Mouse (Mus musculus) left cerebral cortex, postnatal 25 days (tissue): Measurements from ENCODE around the gene Dysf. TPM values are rescaled to one million over a fixed set of nuclear protein-coding genes. Genes with fewer than 3 reads are reported as not detected.
A peak's percentile ranks its signal among the peaks of the same experiment; 100 is the strongest.

Experiments
- DNase-seq, 2 experiments: peaks; one replicate each; pipeline ENCODE4 v3.0.0; 2022; ENCODE audit warnings: low spot score in 2 of 2, mixed read lengths in 1 of 2
- intact Hi-C: fragments of 180-260 bp; cut with DNase I; formaldehyde crosslinking; loops from one replicate; pipeline ENCODE4 v1.15.1; 2025
- total RNA-seq, 2 experiments: library from RNA; stranded (reverse); gene quantifications; 2 replicates each; pipeline ENCODE4 v1.2.3; 2021

Dysf gene
- total RNA-seq, 2 experiments from 2014 or later = 3.4 TPM

GRCm38 (mm10) chr6:84144393-84144792 lies 136.0 kb downstream of the Dysf start:
- intact Hi-C loops = no loop called here
- DNase-seq = no peak

DNA sequence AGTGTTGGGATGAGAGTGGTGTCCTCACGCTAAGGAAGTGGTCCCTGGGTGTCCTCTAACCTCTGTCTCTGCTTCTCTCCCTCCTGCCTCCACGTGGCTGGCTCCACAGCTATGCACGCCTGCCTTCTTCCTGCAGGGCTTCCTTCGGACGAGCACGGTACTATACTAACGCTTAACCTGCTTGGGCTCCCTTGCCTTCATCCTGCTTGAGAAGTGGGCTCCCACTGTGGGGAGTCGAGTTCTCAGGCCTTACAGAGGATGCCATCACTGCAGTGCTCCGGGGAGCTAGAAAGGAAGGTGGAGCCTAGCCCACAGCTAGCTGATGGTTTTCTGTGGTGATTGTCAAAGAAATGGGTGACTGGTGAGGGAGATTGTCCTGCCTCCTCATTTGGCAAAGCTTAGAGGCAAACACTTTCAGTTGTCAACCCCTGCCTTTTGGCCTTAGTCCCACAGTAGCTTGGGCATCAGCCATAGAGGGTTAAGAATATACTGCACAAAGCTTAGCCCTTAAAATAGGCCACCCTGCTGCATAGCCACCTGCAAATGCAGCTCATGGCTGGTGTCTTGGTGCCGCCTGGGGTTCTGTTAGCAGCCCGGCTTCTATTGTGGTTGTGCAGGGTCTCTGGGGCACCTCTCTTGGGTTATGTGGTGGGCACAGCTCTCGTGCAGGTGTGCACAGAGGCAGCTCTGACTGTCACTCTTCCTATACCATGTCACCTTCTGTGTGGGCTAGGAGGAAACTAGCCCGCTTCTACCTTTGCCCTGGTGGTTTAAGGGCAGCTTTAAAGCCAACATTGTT lies 139.0 kb downstream of the Dysf start:
- intact Hi-C loops = no loop called here
- no peak for DNase-seq

- intact Hi-C loops = no loop called here
- DNase-seq = no peak
Measured at GRCm38 (mm10) chr6:84148470-84148869, 140.1 kb downstream of the Dysf start.

DNA sequence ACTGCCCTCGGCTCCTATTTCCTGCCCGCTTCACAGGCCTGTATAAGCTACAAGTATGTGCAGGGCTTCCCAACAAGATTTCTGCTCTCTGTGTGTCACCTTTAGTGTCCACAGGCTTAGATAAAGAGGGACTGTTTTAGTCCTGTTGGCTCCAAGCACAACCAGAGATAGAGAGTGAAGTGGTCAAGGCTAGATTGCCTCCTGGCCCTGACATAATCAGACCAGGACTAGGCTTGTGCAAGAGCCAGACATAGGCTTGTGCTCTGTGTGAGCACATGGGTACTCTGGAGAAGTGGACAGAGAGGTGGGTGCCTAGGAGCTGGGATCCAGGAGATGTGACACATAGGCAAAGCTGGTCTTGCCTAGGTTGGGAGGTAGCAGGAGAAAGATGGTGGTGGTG lies 146.1 kb downstream of the Dysf start:
- intact Hi-C loops = no loop called here
- no peak for DNase-seq

GRCm38 (mm10) chr6:84155765-84156164 lies 147.4 kb downstream of the Dysf start:
- intact Hi-C loops = no loop called here
- peak in 1 of 2 experiments; percentile 9 for DNase-seq

- intact Hi-C loops = no loop called here
- no peak for DNase-seq
Measured at GRCm38 (mm10) chr6:84156481-84157025, 148.2 kb downstream of the Dysf start.

DNA sequence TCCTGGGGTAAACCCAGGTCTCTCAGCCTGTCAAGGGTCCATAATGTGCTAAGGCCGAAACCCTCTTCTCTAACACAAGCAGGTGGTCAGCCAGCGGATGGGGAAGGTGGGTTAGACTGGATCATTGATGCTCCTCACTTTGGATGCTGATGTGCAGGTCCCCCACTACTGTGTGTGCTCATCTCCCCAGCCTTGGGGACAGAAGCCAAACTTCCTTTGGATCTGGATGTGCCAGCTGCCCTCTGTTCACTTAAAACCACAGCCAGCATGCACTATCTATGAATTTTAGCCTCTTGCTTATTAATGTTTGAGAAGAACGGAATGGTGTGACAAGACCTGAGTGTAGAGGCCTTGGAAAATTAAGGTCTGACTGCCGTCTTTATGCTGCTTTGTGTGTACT lies 150.7 kb downstream of the Dysf start:
- intact Hi-C loops = no loop called here
- DNase-seq = no peak

DNA sequence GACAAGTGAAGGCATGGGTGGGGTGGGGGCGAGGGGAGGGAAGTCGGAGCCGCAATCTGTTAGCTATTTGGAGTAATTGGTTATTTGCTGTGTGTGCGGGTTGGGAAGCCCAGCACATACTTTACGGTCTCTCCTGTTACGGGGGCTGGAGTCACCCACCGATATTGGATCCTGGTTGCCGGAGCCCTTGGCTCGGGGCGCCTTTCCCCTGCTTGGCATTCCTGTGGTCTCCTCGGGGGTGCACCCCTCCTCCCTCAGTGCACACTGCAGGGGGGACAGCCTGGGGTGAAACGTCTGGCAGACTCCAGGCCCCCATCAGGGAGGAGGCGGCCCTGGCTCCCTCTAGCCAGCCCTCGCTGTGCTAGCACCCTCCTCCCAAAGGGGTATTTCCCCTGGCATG lies 159.2 kb downstream of the Dysf start:
- intact Hi-C loops = no loop called here
- no peak for DNase-seq

DNA sequence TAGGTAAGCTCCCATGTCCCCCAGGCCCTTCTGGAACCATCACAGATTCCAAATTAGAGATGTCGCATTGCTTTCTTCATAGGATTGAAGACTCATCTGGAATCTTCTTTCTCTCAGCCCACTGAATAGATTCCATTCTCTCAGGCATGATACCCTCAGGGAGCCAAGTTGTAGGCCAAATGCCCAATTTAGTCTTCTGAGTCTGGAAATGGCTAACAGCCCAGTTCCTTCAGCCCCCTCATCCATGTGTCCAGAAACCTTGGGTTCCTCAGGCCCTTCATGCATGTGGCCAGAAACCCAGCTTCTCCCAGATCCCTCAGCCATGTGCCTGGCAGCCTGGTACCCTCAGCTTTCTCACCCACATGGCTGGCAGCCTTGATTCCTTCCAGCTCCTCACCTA lies 160.2 kb downstream of the Dysf start:
- intact Hi-C loops = no loop called here
- no peak for DNase-seq

GRCm38 (mm10) chr6:84173626-84174025 lies 165.2 kb downstream of the Dysf start:
- intact Hi-C loops = no loop called here
- DNase-seq = no peak

- DNase-seq = no peak
- intact Hi-C loops = no loop called here
Measured at GRCm38 (mm10) chr6:84178776-84179405, 170.5 kb downstream of the Dysf start.

DNA sequence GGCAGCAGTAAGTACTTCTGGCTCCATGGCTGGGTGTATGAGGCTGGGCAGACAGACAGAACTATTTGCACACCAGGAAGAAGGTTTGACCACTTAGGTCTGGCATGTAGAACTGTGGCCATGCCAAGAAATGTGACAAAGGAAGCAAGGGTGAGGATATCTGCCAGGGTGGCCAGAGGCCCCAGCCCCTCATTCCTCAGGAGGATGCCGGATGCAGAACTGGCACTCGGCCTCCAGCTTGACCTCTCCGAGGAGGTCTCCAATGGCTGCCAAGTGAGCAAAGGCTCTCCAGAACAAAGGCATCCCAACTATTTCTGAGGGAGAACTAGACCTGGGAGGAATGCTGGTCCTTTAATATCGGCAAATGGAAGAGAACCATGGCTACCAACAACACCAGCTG lies 173.1 kb downstream of the Dysf start:
- intact Hi-C loops = no loop called here

GRCm38 (mm10) chr6:84191656-84192250 lies 183.4 kb downstream of the Dysf start:
- intact Hi-C loops = no loop called here
- DNase-seq = peak in 1 of 2 experiments; percentile 35

More for the DNA sequence above, 173.1 kb downstream of the Dysf start:
- DNase-seq = no peak

DNA sequence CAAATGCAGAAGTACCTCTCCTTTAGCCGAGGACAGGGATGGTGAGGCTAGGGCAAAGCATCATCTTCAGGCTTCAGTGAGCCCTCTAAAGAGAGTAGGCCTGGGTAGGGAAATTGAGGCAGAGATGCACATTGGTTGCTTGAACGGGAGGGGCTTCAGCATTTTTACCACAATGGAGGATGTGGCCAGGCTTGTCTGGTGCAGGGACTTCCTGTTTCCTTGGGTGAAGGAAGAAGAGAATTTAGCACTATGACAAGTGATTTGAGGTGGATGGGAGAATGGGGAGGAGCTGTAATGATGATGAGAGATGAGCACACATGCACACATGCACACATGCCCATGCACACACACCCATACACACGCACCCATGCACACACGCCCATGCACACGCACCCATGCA lies 188.1 kb downstream of the Dysf start:
- no peak for DNase-seq
- intact Hi-C loops = no loop called here

DNA sequence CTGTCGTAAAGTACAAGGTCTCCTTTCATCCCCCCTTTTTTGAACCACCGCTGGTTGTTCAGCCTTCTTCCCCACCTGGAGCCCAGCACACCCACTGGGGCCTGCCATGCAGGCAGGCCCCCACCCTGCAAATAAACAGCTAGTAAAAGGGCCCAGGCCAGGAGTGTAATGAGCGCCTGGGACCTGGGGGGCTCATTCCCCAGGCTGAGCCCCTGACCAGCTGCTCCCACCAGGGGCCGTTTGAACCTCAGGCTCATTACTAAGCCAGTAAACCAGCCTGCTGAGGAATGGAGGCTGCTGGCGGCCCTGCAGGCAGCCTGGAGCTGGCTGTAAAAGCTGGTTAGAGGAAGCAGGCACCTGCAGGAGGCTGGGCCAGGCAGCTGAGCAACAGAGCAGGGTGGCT lies 189.4 kb downstream of the Dysf start:
- no peak for DNase-seq
- intact Hi-C loops = no loop called here

DNA sequence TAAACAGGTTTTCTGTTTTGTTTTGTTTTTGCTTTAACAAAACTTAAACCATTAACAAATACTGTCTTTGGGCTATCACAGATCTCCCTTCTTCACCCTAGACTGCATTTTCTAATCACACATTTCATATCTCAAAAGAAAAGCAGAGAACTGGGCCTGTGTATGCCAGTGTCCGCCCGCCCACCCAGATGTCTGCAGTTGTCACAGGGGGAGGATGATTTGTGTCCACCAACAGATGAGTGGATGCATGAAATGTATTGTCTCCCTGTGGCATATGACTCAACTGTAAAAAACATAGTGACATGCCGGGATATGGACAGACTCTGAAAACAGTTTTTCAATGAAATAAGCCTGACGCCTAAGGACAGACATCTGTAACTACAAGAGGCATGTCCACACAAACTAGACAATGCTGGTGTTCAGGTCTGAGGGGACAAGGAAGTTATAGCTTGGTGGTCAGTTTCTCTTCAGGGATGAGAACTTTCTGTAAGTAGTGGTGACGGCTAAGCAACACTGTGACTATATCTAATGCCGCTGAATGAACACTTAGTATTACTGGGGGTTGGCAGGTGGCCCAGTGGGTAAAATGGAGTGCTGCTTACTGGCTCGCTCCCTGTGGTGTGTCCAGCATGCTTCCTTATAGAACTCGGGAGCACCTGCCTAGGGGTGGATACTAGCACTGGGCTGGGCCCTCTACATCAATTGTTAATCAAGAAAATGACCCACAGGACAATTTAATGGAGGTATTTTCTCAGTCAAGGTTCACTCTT lies 193.5 kb downstream of the Dysf start:
- peak in 1 of 2 experiments; percentile 25 for DNase-seq
- intact Hi-C loops = no loop called here

GRCm38 (mm10) chr6:84205611-84206010 lies 197.2 kb downstream of the Dysf start:
- DNase-seq = no peak
- intact Hi-C loops = no loop called here

DNA sequence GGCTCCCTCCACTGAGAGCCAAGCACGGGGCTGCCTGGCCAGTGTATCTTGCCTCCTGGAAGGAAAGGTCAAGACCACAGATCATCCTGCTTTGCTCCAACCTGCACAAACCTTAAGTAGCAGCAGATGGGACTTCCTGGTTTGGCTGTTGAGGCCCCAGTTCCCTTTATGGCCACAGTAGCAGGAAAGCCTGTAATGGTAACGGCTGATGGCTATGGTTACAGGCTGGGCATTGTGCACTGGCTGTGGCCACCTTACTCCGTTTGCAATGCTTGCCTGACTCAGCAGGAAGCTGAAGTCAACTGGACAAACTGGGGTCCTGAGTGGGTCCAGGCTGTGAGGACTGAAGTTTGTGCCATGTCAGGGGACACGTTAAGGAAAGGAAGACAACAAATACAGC lies 200.2 kb downstream of the Dysf start:
- intact Hi-C loops = no loop called here
- DNase-seq = no peak

DNA sequence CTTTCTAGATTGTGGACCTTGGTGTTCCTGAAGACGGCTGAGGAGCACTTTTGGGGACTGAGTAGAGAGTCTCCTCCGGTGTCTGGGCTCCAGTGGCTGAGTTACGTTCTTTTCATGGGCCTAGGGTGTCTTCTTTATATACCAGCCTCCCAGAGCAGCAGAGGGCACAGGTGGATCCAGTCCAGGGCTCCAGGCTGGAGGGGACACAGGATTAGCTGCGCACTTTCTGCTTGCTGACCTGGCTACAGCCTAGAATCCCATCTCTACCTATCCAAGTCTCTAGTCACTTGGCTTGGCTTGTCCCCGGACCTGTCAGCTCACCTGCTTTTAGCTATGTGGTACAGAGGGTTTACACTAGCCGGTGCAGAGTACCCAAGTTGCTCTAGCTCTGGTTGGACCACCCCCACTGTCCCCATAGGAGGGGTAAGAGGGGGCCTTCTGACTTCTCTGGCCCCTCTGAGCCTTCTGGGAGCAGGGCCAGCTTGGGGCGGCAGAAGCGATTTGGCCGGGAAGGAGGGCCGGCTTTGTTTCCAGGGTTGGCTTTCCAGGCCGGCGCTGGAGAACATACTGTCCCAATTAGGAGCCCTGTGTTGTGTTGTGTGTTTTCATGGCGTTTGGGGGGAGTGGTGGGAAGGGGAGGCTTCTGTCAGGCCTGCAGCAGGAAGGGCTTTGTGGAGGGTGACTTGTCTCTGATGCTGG lies 201.5 kb downstream of the Dysf start:
- DNase-seq = no peak
- intact Hi-C loops = no loop called here
